Mouse (Mus musculus): Measurements from ENCODE around the gene Olfr904. TPM values are rescaled to one million over a fixed set of nuclear protein-coding genes. Genes with fewer than 3 reads are reported as not detected.
"Not testable (repeated sequence)": the region's sequence is repeated elsewhere in the genome, so short reads cannot be mapped to it uniquely, and the experiment has no call there.

Gene Olfr904
- not detected for total RNA-seq (2021)

- intact Hi-C loops (cut with DNase I), result no loop called here
- DNase-seq, result no peak
Measured at GRCm38 (mm10) chr9:38462844-38463243, at the start of gene Olfr904. Olfr904 (plus strand) TSS chr9:38463144.

DNA sequence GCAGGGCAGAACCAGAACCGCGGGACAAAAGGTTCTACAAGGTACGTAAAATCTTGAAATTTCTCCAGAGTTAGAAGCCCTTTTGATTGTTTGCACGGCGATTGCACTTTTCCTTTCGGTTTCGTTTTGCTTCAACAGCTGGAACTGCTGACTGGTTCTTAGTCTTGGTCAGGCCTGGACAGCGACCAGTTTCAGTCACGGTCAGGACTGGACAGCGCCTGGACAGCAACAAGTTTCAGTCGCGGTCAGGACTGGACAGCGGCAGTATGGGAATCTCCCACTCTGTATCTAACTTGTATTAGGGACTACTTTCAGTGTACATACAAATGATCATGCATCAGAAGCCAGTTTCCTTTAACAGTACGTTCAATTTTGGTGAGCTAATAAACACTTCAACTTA is 49.4 kb upstream of the Olfr904 start:
- intact Hi-C loops (cut with DNase I); DNase-seq: not testable (repeated sequence)

DNA sequence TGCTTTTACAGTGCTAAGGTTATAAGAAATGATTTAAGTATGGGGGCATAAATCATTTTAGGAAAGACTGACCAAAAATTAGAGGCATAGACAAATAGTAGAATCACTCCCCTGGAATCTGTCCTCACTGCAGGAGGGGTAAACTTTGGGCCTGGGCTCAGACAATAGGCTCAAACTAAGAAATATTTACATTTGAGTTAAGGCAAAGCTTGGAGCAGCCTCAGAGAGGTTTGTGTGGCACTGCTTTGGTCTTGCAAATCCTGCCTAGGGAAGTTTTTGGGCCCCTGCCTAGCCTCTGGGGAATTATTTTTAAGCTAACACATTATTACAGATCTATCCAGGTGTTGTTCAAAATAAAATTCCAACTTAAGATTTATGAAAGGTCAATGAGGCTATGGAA is 39.1 kb upstream of the Olfr904 start:
- intact Hi-C loops (cut with DNase I), result no loop called here
- no peak for DNase-seq

- DNase-seq, result no peak
- intact Hi-C loops (cut with DNase I), result no loop called here
Measured at GRCm38 (mm10) chr9:38427026-38427425, 35.9 kb upstream of the Olfr904 start.

DNA sequence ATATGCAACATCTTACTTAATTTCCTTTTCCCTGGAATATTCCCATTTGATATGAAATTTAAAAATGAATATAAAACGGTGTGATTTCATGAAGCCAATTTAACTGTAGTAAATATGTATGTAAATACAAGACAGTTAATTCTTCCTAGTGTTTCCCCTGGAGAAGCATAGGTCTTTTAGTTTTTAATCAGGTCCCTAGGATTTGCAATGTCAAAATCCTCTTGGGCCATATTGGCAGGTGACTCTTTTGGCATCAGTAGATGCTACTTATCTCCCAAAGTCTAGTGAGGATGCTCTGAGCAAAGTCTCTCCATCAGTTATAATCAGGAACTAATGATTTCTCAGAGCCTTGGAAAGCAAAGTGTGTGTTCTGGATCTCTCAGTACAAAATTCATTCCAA is 33.8 kb upstream of the Olfr904 start, which contains the start of gene Olfr901:
TSS of gene Olfr901 (plus strand) at position 301 of the 400 bp plus-strand sequence.
- no peak for DNase-seq
- intact Hi-C loops (cut with DNase I), result no loop called here

- intact Hi-C loops (cut with DNase I), result no loop called here
- DNase-seq, result no peak
Measured at GRCm38 (mm10) chr9:38447352-38447751, 15.6 kb upstream of the Olfr904 start, which contains the start of gene Olfr902. Olfr902 (plus strand) TSS chr9:38447652.

GRCm38 (mm10) chr9:38470807-38471206 is 7.9 kb downstream of the Olfr904 start, which contains the start of gene Olfr905:
Olfr905 (plus strand) TSS chr9:38471107.
- intact Hi-C loops (cut with DNase I), result no loop called here
- DNase-seq, result no peak

- intact Hi-C loops (cut with DNase I), result no loop called here
- DNase-seq, result no peak
Measured at GRCm38 (mm10) chr9:38486785-38487184, 23.8 kb downstream of the Olfr904 start, which contains the start of gene Olfr906. Olfr906 (plus strand) TSS chr9:38487085.

- intact Hi-C loops (cut with DNase I), result no loop called here
- no peak for DNase-seq
Measured at GRCm38 (mm10) chr9:38495501-38495900, 32.6 kb downstream of the Olfr904 start, which contains the start of gene Olfr907. Olfr907 (plus strand) TSS chr9:38495801.

DNA sequence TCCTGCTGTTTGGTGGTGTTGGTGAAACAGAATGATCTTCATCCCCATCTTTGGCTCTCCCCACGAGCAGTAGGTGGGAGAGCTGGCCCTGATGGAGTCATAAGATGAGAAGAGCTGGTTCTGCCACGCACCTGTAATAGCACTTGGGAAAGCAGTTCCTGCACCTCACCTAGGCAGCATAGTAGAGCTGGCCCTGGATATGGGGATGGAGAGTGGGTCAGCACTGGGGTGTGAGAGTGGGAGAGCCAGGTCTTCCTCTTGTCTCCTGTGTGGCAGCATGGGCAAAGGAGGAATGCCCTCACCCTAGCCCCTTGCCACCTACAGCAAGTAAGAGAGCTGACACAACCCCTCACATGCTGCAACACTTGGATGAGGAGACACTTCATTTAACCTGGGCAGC is 49.4 kb downstream of the Olfr904 start:
- intact Hi-C loops (cut with DNase I), result no loop called here
- no peak for DNase-seq

Other genes starting within 250 kb of the Olfr904 start
- not detected for gene Olfr894, start 245.1 kb upstream of the Olfr904 start, total RNA-seq (2021)
- gene Olfr143, start 210.4 kb upstream of the Olfr904 start, total RNA-seq (2021), result not detected
- not detected for gene Olfr895, start 195.3 kb upstream of the Olfr904 start, total RNA-seq (2021)
- not detected for gene Olfr896-ps1, start 172.0 kb upstream of the Olfr904 start, total RNA-seq (2021)
- gene Olfr25, start 134.1 kb upstream of the Olfr904 start, total RNA-seq (2021), result not detected
- not detected for gene Olfr898, start 114.7 kb upstream of the Olfr904 start, total RNA-seq (2021)
- gene Olfr250, start 96.2 kb upstream of the Olfr904 start, total RNA-seq (2021), result not detected
- not detected for gene Olfr251, start 86.1 kb upstream of the Olfr904 start, total RNA-seq (2021)
- gene Olfr147, start 61.4 kb upstream of the Olfr904 start, total RNA-seq (2021), result not detected
- not detected for gene Olfr901, start 33.7 kb upstream of the Olfr904 start, total RNA-seq (2021)
- gene Olfr902, start 15.5 kb upstream of the Olfr904 start, total RNA-seq (2021), result not detected
- not detected for gene Olfr905, start 8.0 kb downstream of the Olfr904 start, total RNA-seq (2021)
- not detected for gene Olfr906, start 23.9 kb downstream of the Olfr904 start, total RNA-seq (2021)
- gene Olfr907, start 32.7 kb downstream of the Olfr904 start, total RNA-seq (2021), result not detected
- not detected for gene Olfr911-ps1, start 58.4 kb downstream of the Olfr904 start, total RNA-seq (2021)
- not detected for gene Olfr910, start 74.7 kb downstream of the Olfr904 start, total RNA-seq (2021)
- gene Olfr912, start 117.0 kb downstream of the Olfr904 start, total RNA-seq (2021), result not detected
- not detected for gene Olfr913, start 129.6 kb downstream of the Olfr904 start, total RNA-seq (2021)
- gene Olfr914, start 142.0 kb downstream of the Olfr904 start, total RNA-seq (2021), result not detected
- gene Olfr916, start 196.7 kb downstream of the Olfr904 start, total RNA-seq (2021), result not detected
- gene Olfr917, start 202.7 kb downstream of the Olfr904 start, total RNA-seq (2021), result not detected
- gene Olfr918, start 211.5 kb downstream of the Olfr904 start, total RNA-seq (2021), result not detected
- gene Olfr919, start 240.5 kb downstream of the Olfr904 start, total RNA-seq (2021), result not detected